In genomic region chr10:68008198-68008955, GRCm38 (mm10) we compare ENCODE assay signal across 12 mouse cellular contexts. TPM values are rescaled to one million over a fixed set of nuclear protein-coding genes. Genes with fewer than 3 reads are reported as not detected.
DNase-seq lines count a peak whose midpoint lies in the region; ATAC-seq and TF ChIP-seq lines count a peak whose summit lies in the region.
"Had no signal": no experiment of that assay in that cellular context is flagged by ENCODE, and none has a peak within 500 bp of the region (broad histone marks: within the 10 kb centered on the region; RNA-seq: fewer than 3 reads in every experiment).

No protein-coding gene starts in this region.

- TF ChIP-seq EP300 in lung, postnatal 0 days (IDR thresholded peaks at IDR 0.05) = peak; percentile 63; the same call in 1 of the 2 replicates

- H3K27ac ChIP-seq in liver, adult 2 months (replicated peaks; ENCODE audit: insufficient read depth, low read depth, low read length) = no peak overlapping the region
- no peak overlapping the region for H3K27ac ChIP-seq in liver, embryonic 12.5 days
- H3K27ac ChIP-seq in embryonic facial prominence, embryonic 15.5 days (replicated peaks) = 0 out of 2 replicates have a peak overlapping the region, but pooled peaks have one; percentile 11
- H3K27ac ChIP-seq in lung, postnatal 0 days (ENCODE audit: low read length) = peak overlapping the region; percentile 7; the same call in 1 of the 2 replicates
- no peak overlapping the region for H3K27ac ChIP-seq in intestine, postnatal 0 days (ENCODE audit: low read depth, low read length)
- H3K27ac ChIP-seq: midbrain, embryonic 13.5 days had no signal

- WGBS in liver, adult 2 months = 84% methylated on average over 13 of the region's 13 CpGs
- WGBS in liver, embryonic 12.5 days (ENCODE audit: insufficient replicate concordance) = 57% methylated on average over 13 of the region's 13 CpGs
- 55% methylated on average over 13 of the region's 13 CpGs for WGBS in embryonic facial prominence, embryonic 15.5 days
- WGBS in lung, postnatal 0 days = 53% methylated on average over 13 of the region's 13 CpGs
- WGBS in intestine, postnatal 0 days = 72% methylated on average over 13 of the region's 13 CpGs

- no peak overlapping the region for H3K9ac ChIP-seq in liver, adult 2 months (ENCODE audit: low read depth, low read length)
- no peak overlapping the region for H3K9ac ChIP-seq in liver, embryonic 12.5 days
- no peak overlapping the region for H3K9ac ChIP-seq in embryonic facial prominence, embryonic 15.5 days
- H3K9ac ChIP-seq in lung, postnatal 0 days (replicated peaks; ENCODE audit: low read depth) = no peak overlapping the region
- H3K9ac ChIP-seq in intestine, postnatal 0 days (ENCODE audit: low read depth, low read length) = no peak overlapping the region
- H3K9ac ChIP-seq: midbrain, embryonic 13.5 days had no signal

- H3K4me1 ChIP-seq in liver, adult 2 months (ENCODE audit: control insufficient read depth, insufficient read depth, low read length) = no peaks in the 10 kb centered on the region
- H3K4me1 ChIP-seq in liver, embryonic 12.5 days = no peaks in the 10 kb centered on the region
- peaks cover 34% of the 10 kb centered on the region for H3K4me1 ChIP-seq in embryonic facial prominence, embryonic 15.5 days
- no peaks in the 10 kb centered on the region for H3K4me1 ChIP-seq in lung, postnatal 0 days (ENCODE audit: insufficient read depth, low read depth, low read length)
- H3K4me1 ChIP-seq in intestine, postnatal 0 days (replicated peaks; ENCODE audit: control insufficient read depth, insufficient read depth, low read length) = no peaks in the 10 kb centered on the region
- H3K4me1 ChIP-seq: midbrain, embryonic 13.5 days had no signal

- no peaks in the 10 kb centered on the region for H3K36me3 ChIP-seq in liver, adult 2 months (ENCODE audit: control insufficient read depth, insufficient read depth, low read length)
- peaks cover 10% of the 10 kb centered on the region for H3K36me3 ChIP-seq in liver, embryonic 12.5 days
- H3K36me3 ChIP-seq in embryonic facial prominence, embryonic 15.5 days = no peaks in the 10 kb centered on the region; the same call in 1 of the 2 replicates
- H3K36me3 ChIP-seq in lung, postnatal 0 days (ENCODE audit: insufficient read depth, low read length) = no peaks in the 10 kb centered on the region
- no peaks in the 10 kb centered on the region for H3K36me3 ChIP-seq in intestine, postnatal 0 days (ENCODE audit: control insufficient read depth, insufficient read depth)

- no peaks in the 10 kb centered on the region for H3K79me2 ChIP-seq in liver, adult 2 months (ENCODE audit: control insufficient read depth, insufficient read depth, low read length)

- H3K27me3 ChIP-seq in liver, adult 2 months (ENCODE audit: control insufficient read depth, insufficient read depth, low read length) = no peaks in the 10 kb centered on the region
- H3K27me3 ChIP-seq in liver, embryonic 12.5 days (replicated peaks) = no peaks in the 10 kb centered on the region
- no peaks in the 10 kb centered on the region for H3K27me3 ChIP-seq in embryonic facial prominence, embryonic 15.5 days
- no peaks in the 10 kb centered on the region for H3K27me3 ChIP-seq in lung, postnatal 0 days (replicated peaks; ENCODE audit: insufficient read depth, low read length)
- H3K27me3 ChIP-seq in intestine, postnatal 0 days (replicated peaks; ENCODE audit: control insufficient read depth, insufficient read depth, low read length) = no peaks in the 10 kb centered on the region
- H3K27me3 ChIP-seq: midbrain, embryonic 13.5 days had no signal

- no peaks in the 10 kb centered on the region for H3K9me3 ChIP-seq in liver, embryonic 12.5 days (replicated peaks)
- H3K9me3 ChIP-seq in embryonic facial prominence, embryonic 15.5 days (replicated peaks) = no peaks in the 10 kb centered on the region
- H3K9me3 ChIP-seq in lung, postnatal 0 days (ENCODE audit: low read length) = no peaks in the 10 kb centered on the region
- no peaks in the 10 kb centered on the region for H3K9me3 ChIP-seq in intestine, postnatal 0 days (ENCODE audit: control insufficient read depth)
- H3K9me3 ChIP-seq: midbrain, embryonic 13.5 days had no signal

- no peak overlapping the region for H3K4me3 ChIP-seq in liver, adult 2 months (ENCODE audit: insufficient read depth, low read depth, low read length)
- no peak overlapping the region for H3K4me3 ChIP-seq in liver, embryonic 12.5 days
- H3K4me3 ChIP-seq in embryonic facial prominence, embryonic 15.5 days (replicated peaks) = no peak overlapping the region
- H3K4me3 ChIP-seq in lung, postnatal 0 days (ENCODE audit: low read depth, low read length) = no peak overlapping the region
- H3K4me3 ChIP-seq in intestine, postnatal 0 days (ENCODE audit: low read depth, low read length) = no peak overlapping the region
- H3K4me3 ChIP-seq: midbrain, embryonic 13.5 days had no signal

- DNase-seq in adrenal gland, adult (ENCODE audit: inconsistent age in 2 of 2, low spot score in 1 of 2) = peak; percentile 49 to 80
- no peak for DNase-seq in adrenal gland, adult 18-20 months (ENCODE audit: low spot score in 2 of 2)
- DNase-seq in liver, adult 2 months (ENCODE audit: extremely low read depth, low read depth, low spot score) = peak; percentile 26
- DNase-seq in lung, postnatal 0 days (ENCODE audit: low spot score) = peak; percentile 73
- DNase-seq: cerebellum, postnatal 10 days had no signal

- no peak for ATAC-seq in liver, embryonic 12.5 days
- no peak for ATAC-seq in embryonic facial prominence, embryonic 15.5 days (ENCODE audit: insufficient number of reproducible peaks, low FRiP score, low TSS enrichment, low read depth)
- ATAC-seq in lung, postnatal 0 days = peak; percentile 47
- ATAC-seq in megakaryocyte, adult 5-6 weeks (ENCODE audit: poor library complexity, severe bottlenecking) = no peak
- no peak for ATAC-seq in intestine, postnatal 0 days
- ATAC-seq: activated CD4-positive, CD25-positive, alpha-beta regulatory T cell, adult 4 months; midbrain, embryonic 13.5 days had no signal

- TF ChIP-seq POLR2A in liver, adult 2 months (IDR thresholded peaks at IDR 0.05; ENCODE audit: extremely low read depth, insufficient read depth, low read length) = no peak

- no peak for TF ChIP-seq CTCF in liver, adult 2 months (IDR thresholded peaks at IDR 0.05; ENCODE audit: low read depth, low read length)
- TF ChIP-seq CTCF in lung, postnatal 0 days (IDR thresholded peaks at IDR 0.05) = peak; percentile 25; the same call in 1 of the 2 replicates
- no peak for TF ChIP-seq CTCF in intestine, postnatal 0 days (IDR thresholded peaks at IDR 0.05; ENCODE audit: low read depth)

- no peak overlapping the region for H3K4me2 ChIP-seq in liver, embryonic 12.5 days
- no peak overlapping the region for H3K4me2 ChIP-seq in embryonic facial prominence, embryonic 15.5 days (replicated peaks)
- no peak overlapping the region for H3K4me2 ChIP-seq in lung, postnatal 0 days (replicated peaks; ENCODE audit: low read depth, low read length)
- H3K4me2 ChIP-seq in intestine, postnatal 0 days (replicated peaks; ENCODE audit: low read depth) = no peak overlapping the region
- H3K4me2 ChIP-seq: liver, embryonic 11.5 days; midbrain, embryonic 13.5 days had no signal

RNA-seq across cellular contexts. Expression of gene Rtkn2, which starts 29.0 kb away (rescaled TPM):
- total RNA-seq in adrenal gland, adult 18-20 months (2021) = under 1 TPM; 0.13 to 0.27 TPM
- 0.07 and 0.09 TPM in 2 replicates for total RNA-seq in liver, adult 2 months (2014; rRNA removed)
- polyA plus RNA-seq in liver, adult 2 months (2012; rRNA removed) = not detected in 2 replicates
- 2.2 and 3.0 TPM in 2 replicates for polyA plus RNA-seq in liver, embryonic 12.5 days (2016; fragmentation: Nextera tagmentation; extraction: Ambion mirVana)
- 6.7 and 7.9 TPM in 2 replicates for polyA plus RNA-seq in embryonic facial prominence, embryonic 15.5 days (2015; fragmentation: Nextera tagmentation; extraction: Ambion mirVana)
- polyA plus RNA-seq in lung, postnatal 0 days (2015; fragmentation: Nextera tagmentation; extraction: Ambion mirVana) = 171 and 207 TPM in 2 replicates
- 4.1 and 5.3 TPM in 2 replicates for total RNA-seq in megakaryocyte, adult 5-6 weeks (2015)
- 7.6 and 8.6 TPM in 2 replicates for total RNA-seq in megakaryocyte, adult 5-6 weeks (2017)
- 1.2 TPM in 2 replicates for polyA plus RNA-seq in intestine, postnatal 0 days (2015; fragmentation: Nextera tagmentation; extraction: Ambion mirVana)

Comparison
In these comparisons a context has a peak if more than half of its experiments do, and no peak if none do; other contexts are left out.
1. DNase-seq: peak in adrenal gland, adult (2 of 2), liver, adult 2 months (single experiment) and lung, postnatal 0 days (single experiment); none in adrenal gland, adult 18-20 months (0 of 2).
2. H3K27ac ChIP-seq: peak in embryonic facial prominence, embryonic 15.5 days (single experiment) and lung, postnatal 0 days (single experiment); none in liver, adult 2 months (single experiment), liver, embryonic 12.5 days (single experiment) and intestine, postnatal 0 days (single experiment).
3. RNA of gene Rtkn2, which starts 29.0 kb away (polyA plus RNA-seq): 171 to 207 TPM in lung, postnatal 0 days; 6.7 to 7.9 TPM in embryonic facial prominence, embryonic 15.5 days, 2.2 to 3.0 TPM in liver, embryonic 12.5 days, 1.2 TPM in intestine, postnatal 0 days and not detected in liver, adult 2 months; every median in the first group is over 10 times any median in the second.